Mouse (Mus musculus) kidney, postnatal 36 days (tissue): ENCODE results near the gene 1700028K03Rik.

Experiments used
- DNase-seq, 2 experiments: peaks; one replicate each; pipeline ENCODE4 v3.0.0; 2021 to 2022; ENCODE audit warnings: mixed read lengths in 2 of 2

Gene 1700028K03Rik

GRCm38 (mm10) chr5:107534581-107534980 is at the start of gene 1700028K03Rik:
Gene 1700028K03Rik, plus strand, starts transcription at chr5:107534709.
- peak in 1 of 2 experiments; percentile 10 for DNase-seq

- DNase-seq, result no peak
These were observed 45.5 kb upstream of the 1700028K03Rik start for GRCm38 (mm10) chr5:107488996-107489395.

- no peak for DNase-seq
These were observed 43.5 kb upstream of the 1700028K03Rik start for GRCm38 (mm10) chr5:107491036-107491435.

GRCm38 (mm10) chr5:107492471-107492870 is 42.0 kb upstream of the 1700028K03Rik start:
- no peak for DNase-seq

DNA sequence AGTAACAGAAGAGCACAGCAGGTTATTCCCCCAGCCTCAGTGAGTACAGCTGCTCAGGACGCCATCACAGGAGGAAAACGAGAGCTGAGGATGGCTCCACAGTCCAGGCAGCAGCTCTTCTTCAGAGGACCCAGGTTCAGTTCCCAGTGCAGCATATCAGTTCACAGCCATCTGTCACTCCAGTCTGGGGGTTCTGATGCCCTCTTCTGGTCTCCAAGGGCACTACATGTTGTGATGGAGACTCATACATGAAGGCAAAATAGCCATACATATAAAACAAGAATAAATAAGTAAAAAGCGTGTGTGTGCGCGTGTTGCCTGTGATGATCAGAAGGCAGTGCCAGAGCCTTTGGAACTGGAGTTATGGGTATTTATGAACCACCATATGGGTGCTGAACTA is 39.8 kb upstream of the 1700028K03Rik start:
- no peak for DNase-seq

- DNase-seq, result no peak
These were observed 38.5 kb upstream of the 1700028K03Rik start for GRCm38 (mm10) chr5:107496047-107496446.

- no peak for DNase-seq
These were observed 36.7 kb upstream of the 1700028K03Rik start for GRCm38 (mm10) chr5:107497519-107498501.

- DNase-seq, result no peak
These were observed 35.7 kb upstream of the 1700028K03Rik start for GRCm38 (mm10) chr5:107498806-107499310.

DNA sequence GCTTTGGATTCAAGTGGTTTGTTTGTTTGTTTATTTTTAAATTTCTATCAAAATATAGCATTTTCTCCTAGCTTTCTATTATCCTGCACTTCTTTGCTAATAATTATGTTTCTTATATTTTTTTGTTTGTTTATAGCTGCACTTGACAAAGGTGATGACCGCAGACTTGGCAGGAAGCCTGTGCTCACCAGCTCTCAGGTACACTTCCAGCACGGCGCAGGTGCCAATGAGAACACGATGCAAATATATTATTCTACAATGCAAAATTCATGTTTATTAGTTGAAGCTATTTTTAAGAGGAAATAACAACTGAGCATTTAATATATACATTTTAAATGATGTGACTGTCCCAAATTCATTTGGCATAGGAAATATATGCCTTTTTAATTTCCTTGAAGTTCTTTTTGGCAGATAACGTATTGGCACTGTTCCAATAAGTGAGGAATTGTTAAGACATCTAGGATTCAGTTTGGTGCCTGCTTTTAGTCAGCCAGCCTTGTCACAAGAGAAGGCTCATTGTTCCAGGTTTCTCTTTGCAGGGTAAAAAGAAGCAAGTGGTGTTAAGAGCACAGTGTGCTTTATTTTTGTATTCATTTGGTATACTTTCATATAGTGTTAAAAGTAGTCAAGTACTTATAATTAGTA is 34.5 kb upstream of the 1700028K03Rik start:
- DNase-seq, result no peak

DNA sequence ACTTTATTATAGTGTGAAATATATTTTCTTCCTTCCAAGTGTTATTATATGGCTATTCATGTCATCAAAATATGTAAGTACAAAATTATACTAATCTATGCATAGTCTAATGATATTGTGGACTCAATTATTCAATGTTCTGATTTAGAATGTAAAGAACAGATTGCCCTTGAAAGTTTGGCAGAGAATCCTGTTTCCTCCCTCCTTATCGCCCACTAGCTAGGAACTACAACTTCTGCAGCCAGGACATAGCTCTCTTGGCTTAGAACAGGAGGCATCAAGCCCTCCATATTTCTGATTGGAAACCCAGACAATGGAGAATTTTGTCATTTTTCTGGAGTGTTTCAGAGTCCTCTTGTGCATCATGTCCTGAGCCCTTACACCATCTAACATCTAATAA is 33.8 kb upstream of the 1700028K03Rik start:
- no peak for DNase-seq

DNA sequence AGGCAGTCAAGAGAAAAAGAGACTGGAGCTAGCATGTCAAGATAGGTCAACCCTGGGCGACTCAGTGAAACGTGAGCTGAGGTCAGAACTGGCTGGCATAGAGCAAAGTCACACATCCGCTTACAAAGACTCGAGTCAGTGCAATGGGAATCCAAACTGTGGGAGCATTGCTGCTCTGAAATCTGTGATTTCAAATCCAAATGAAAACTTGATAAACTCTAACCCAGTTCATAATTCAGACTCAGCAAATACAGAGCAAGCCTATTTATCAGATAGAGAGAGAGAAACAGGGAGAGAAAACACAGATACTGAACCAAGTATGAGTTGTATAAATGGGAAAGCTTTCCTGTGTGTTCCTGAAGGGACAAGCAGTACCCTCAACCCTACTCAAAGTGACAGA is 27.2 kb upstream of the 1700028K03Rik start, which contains the start of gene Gm42669:
Gm42669 (plus strand) TSS at position 301 of the 400 bp plus-strand sequence.
- no peak for DNase-seq

GRCm38 (mm10) chr5:107510503-107510902 is 24.0 kb upstream of the 1700028K03Rik start:
- DNase-seq, result no peak

DNA sequence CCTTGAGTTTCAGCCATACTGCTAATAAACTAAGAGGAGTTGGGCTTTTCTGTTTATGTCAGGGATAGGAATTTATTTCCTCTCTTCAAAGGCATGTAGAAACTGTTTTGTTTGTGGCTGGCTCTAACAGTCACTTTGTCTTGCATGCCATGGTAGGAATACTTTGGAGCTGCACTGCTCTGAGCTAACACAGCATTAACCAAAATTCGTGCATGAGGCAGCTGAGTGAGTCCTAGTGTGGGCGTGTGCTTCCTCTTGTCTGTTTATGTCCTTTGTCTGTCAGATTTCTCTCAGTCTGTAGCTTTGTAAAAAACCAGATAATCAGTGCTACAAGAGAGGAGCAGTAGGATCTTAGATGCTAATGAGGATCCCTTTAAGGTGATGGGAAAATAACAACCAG is 23.2 kb upstream of the 1700028K03Rik start:
- DNase-seq, result no peak

DNA sequence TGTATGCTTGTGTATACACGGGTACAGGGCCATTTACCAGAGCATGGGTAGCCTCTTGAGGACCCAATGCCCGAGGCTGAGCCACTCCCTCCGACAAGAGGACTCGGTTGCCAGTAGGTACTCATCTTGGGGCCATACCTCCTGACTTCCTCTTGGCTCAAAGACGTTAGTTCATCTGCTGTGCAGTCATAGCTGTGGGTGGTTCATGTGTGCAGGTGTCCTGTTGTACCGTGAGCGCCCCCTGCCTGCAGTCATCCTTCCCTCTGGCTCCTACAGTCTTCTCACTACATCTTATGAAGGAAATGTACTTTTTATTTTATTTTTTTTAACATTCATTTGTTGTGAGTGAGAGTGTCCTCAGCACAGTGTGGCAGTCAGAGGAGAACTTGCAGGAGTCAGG is 20.9 kb upstream of the 1700028K03Rik start:
- peak; percentile 19 to 80 for DNase-seq

- DNase-seq, result no peak
These were observed 19.1 kb upstream of the 1700028K03Rik start for GRCm38 (mm10) chr5:107515453-107515852.

DNA sequence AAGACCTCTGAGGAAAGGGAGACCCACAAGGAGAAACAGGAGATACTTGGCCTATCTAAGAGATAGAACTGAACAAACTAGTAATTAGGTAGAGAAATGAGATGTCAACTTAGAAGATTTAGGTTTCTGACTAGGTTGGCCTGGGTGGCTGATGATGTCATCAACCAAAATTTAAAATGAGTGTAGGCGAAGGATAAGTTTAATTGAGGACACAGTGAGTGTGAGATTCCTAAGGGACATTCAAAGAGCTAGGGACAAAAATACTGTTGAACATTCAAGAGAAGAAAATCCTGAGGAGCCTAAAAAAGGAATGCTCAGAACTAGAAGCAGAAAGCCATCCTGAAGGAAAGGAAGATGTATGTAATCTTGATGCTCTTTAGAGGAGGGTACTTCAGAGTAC is 18.4 kb upstream of the 1700028K03Rik start:
- DNase-seq, result no peak

DNA sequence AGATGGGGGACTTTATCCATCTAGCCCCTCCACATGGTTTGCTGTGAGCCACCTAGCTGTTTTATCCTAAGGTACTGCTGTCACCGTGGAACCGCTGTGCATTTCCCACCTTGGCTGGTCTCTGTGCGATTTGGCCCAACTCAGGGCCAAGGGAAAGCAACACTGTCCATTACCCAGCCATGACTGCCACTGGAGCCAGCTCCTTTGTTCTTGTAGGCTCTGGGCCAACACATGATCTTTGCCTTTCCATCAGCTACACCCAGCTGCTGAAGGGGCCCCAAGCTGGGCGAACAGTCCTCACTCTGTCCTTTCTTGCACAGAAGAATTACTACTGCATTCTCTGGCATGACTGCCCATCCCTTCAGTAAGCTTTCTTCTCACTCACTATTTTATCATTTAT is 15.9 kb upstream of the 1700028K03Rik start:
- no peak for DNase-seq

- DNase-seq, result no peak
These were observed 13.1 kb upstream of the 1700028K03Rik start for GRCm38 (mm10) chr5:107521386-107521785.

DNA sequence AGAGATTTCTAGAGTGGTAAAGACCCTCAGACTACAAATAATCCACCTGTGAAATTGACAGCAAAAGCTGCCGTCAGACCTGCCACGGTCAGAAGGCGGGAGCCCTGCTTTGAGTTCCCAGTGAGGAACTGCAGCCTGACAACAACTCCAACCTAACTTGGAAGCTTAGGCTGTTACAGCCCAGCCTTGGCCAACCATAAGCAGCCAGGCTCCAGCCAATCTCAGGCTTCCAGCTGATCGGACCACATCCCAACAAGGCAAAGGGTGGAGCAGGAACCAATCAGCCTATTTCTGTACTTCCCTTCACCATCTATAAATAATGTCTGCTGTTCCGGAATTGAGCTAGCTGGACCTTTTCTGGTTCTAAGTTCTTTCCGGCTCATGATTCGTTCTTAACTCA is 12.6 kb upstream of the 1700028K03Rik start:
- DNase-seq, result peak; percentile 40 to 41

DNA sequence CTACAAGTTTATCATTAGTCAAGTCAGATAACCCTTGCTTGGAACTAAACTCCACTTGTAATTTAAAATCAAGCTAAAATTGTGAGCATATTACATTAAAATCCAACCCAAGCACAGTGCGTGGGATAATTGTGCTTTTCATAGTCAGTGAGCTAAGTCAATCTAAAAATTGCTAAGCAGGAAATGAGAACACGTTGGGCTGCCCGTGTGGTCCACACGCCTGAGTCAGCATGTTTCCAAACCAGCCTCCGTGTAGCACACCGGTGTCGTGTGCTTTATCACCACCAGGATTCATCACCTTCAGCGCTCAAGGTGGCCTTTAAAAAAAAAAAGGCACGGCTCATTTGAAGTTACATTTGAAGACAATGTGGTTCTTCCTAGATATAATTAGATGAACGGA is 10.2 kb upstream of the 1700028K03Rik start:
- DNase-seq, result no peak

- DNase-seq, result no peak
These were observed 5.7 kb upstream of the 1700028K03Rik start for GRCm38 (mm10) chr5:107528856-107529255.

GRCm38 (mm10) chr5:107533590-107533989 is 919 bp upstream of the 1700028K03Rik start:
- DNase-seq, result no peak

DNA sequence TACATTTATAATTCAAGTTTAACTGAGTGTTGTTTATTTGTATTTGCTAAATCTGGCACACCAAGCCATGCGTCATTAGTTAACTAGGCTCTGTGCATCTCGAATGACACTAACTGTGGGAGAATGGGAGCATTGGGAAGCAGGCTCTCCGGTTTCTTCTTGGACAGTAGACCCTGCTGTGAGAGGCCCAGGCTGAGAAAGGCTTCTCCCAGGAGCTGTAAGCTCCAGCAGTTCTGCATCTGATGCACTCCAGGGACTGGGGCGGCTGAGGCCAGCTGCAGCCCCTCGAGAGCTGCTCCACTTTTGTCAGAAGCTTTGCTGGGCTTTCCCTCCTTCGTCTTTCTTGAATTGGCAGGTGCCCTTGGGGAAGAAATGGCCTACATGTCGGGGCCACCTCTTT is 7.2 kb downstream of the 1700028K03Rik start:
- no peak for DNase-seq

GRCm38 (mm10) chr5:107545927-107546326 is 11.4 kb downstream of the 1700028K03Rik start:
- no peak for DNase-seq
